Mouse (Mus musculus): ENCODE measurements around the gene BC030867.

- TF ChIP-seq POLR2A (IDR thresholded peaks at IDR 0.05; ENCODE audit: borderline replicate concordance, extremely low read depth, low read depth, low read length) (no peak), CTCF (IDR thresholded peaks at IDR 0.05; ENCODE audit: insufficient read depth, low read length) (no peak)
Measured at GRCm38 (mm10) chr11:102312586-102312985, 63.9 kb downstream of the BC030867 start.

All from lung, adult 2 months (tissue).